Mouse (Mus musculus) testis, adult 2 months (tissue): ENCODE measurements around the gene Gm44596.

Source experiments
- CTCF ChIP-seq: fragments of 200-500 bp; IDR thresholded peaks from 2 replicates; pipeline ENCODE4 v1.5.1; 2012; ENCODE audit warnings: low read depth, mild to moderate bottlenecking, inconsistent platforms, low read length, moderate library complexity; ENCODE audit not compliant: control insufficient read depth, insufficient read depth, insufficient replicate concordance
- POLR2A ChIP-seq: fragments of 200-500 bp; IDR thresholded peaks from 2 replicates; pipeline ENCODE4 v1.6.1; 2012; ENCODE audit warnings: low read depth, mild to moderate bottlenecking, inconsistent platforms, low read length, moderate library complexity; ENCODE audit not compliant: control insufficient read depth

GRCm38 (mm10) chr6:128355726-128356416 is 19.4 kb upstream of the Gm44596 start, which contains the start of gene Tulp3:
- TF ChIP-seq POLR2A (peak; percentile 53), CTCF (no peak)
